Mouse (Mus musculus) spleen, postnatal 36 days (tissue): Measurements from ENCODE around the gene Mat2b.
"Not testable (repeated sequence)": the region's sequence is repeated elsewhere in the genome, so short reads cannot be mapped to it uniquely, and the experiment has no call there.

Source experiments
- DNase-seq, 2 experiments: peaks; one replicate each; pipeline ENCODE4 v3.0.0; 2022; ENCODE audit warnings: low spot score in 2 of 2, mixed read lengths in 1 of 2

Mat2b gene

DNA sequence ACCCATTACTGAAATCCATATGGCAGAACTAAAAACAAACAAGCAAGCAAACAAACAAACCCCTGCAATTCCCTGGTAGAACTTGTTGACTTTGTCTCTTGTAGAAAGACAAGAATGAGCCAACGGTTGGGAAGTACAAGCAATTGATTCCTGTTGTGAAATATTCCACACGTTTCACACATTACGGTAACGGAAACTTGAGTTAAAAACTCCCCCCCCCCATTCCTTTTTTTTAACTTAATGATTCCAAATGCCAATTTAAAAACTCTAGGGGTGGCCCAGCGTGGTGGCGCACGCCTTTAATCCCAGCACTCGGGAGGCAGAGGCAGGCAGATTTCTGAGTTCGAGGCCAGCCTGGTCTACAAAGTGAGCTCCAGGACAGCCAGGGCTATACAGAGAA, at the start of gene Mat2b:
TSS of gene Mat2b (minus strand) at position 101 of the 400 bp plus-strand sequence.
- DNase-seq = no peak

DNA sequence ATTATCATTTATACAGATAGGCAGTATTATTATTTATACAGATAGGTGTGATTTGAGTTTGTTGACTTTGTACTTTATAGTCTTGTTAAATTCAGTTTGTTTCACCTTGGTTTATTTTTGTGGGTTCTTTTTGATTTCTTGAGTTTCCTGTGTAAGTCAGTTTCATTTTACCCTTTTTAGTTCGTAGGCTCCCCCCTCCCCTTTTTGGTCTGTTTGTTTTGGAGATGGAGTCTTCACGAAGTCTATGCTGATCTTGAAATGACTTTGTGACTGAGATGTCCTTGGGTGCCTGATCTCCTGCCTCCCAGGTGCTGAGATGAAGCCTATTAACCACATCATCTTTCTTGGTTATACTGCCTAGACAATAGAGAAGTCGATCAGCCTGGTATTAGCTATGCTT, 49.3 kb upstream of the Mat2b start:
- no peak for DNase-seq

DNA sequence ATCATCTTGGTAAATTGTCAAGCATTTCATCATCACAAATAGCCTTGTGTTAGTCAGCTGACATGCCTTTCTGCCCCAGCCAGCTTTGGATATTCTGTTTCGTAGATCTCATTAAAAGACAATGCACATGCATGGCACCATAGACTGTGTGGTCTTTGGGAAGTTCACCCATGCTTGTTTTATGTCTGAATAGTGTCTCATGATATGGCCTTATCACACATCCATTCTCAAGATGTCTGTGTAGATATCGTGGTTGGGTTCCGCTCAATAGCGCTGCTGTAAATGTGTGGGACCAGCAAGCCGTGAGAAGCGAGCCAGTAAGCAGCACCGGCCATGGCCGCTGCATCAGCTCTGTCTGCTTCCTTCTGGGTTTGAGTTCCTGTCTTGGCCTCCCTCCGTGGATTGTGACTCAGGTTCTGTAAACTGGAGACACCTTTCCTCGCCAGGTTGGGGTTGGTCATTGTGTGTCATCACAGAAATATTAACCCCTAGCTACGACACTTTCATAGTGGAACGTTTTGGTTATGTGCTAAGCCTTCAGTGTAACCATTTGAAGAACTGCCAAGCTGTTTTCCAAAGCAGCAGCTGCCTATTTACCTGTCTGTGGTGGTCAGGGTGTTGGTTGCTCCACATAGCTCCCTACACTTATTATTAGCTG, 46.7 kb upstream of the Mat2b start:
- no peak for DNase-seq

DNA sequence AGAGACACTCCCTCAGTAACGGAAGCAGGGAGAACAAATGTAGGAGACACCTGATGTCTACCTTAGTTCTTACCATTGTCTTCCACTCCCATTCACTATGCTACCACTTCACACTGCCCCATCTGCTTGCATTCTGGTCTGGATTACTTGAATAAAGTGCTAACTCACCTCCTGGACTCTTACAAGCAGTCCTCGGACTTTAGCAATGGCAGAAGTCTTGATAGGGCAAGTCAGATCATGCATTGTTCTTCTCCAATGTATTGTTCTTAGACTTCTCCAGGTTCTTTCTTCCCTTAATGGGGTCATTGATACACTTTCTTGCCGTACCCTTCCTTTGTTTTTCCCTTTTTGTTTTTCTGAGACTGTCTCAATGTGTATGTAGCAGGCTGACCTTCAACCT, 42.4 kb upstream of the Mat2b start:
- DNase-seq = no peak

GRCm38 (mm10) chr11:40734251-40734752, 39.3 kb upstream of the Mat2b start:
- no peak for DNase-seq

DNA sequence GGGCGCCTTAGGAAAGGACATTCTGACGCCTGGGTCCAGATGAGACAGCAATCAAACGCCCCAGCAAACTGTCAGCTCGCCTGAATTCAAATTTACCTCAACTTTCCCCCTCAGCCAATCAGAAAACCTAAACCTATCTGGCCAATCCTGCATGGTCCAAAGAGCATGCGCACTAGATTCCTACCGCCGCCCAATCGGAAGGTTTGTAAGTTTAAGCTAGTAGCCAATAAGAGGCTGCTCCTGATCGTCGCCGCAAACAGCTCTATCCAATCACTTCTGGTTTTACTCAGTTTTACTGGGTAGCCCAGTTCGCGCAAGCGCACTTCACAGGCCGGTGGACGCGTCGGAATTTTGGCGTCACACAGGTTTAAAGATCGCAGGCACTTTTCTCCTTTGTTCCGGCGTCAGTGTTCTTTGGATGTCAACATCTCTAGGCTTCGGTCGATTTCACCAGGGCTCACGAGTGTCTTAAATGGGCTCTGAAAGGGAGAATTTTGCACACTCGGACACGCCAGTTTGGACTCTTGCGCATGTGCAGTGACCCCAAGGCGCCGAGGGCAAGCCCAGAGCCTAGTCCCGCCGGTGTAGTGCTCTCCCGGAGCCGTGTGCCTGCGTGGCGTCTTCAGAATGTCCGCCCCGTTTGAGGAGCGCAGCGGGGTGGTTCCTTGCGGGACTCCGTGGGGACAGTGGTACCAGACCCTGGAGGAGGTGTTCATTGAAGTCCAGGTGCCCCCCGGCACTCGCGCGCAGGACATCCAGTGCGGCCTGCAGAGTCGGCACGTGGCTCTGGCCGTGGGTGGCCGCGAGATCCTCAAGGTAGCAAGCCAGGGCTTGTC, 38.6 kb upstream of the Mat2b start, which contains the start of the genes Hmmr and Nudcd2:
TSS of gene Hmmr (minus strand) at position 84 of the 836 bp plus-strand sequence.
TSS of gene Nudcd2 (plus strand) at position 329 of the 836 bp plus-strand sequence.
- DNase-seq = peak; percentile 91 to 96

GRCm38 (mm10) chr11:40732997-40733338, 38.0 kb upstream of the Mat2b start:
- DNase-seq = no peak

DNA sequence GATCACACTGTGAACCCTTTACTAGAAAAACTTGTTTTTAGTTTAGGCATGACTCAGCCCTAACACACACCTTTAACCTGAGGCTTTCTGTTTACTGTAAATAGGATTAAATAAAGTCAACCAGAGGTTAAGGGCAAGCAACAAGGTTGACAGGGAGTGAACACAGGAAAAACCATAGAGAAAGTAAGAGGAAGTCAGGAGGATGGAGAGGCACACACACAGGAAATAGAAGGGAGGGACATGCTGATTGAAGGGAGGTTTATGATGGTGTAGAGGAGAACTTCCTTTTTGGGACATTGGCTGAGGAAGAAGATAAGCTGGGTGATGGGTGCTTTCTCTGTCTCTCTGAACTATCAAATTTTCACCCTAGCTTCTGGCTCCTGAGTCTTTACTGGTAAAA, 23.3 kb upstream of the Mat2b start:
- DNase-seq = no peak

- no peak for DNase-seq
Measured at GRCm38 (mm10) chr11:40715524-40715923, 20.5 kb upstream of the Mat2b start.

GRCm38 (mm10) chr11:40713858-40714257, 18.9 kb upstream of the Mat2b start:
- no peak for DNase-seq

DNA sequence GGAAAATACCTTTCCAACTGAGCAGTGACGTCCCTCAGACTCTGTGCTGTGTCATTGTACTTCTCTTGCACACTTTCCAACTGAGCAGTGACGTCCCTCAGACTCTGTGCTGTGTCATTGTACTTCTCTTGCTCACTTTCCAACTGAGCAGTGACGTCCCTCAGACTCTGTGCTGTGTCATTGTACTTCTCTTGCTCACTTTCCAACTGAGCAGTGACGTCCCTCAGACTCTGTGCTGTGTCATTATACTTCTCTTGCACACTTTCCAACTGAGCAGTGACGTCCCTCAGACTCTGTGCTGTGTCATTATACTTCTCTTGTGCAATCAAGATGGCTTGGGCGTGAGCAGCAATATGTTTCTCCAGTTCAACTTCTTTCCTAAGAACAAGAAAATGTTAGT, 14.9 kb upstream of the Mat2b start:
- not testable (repeated sequence) for DNase-seq

DNA sequence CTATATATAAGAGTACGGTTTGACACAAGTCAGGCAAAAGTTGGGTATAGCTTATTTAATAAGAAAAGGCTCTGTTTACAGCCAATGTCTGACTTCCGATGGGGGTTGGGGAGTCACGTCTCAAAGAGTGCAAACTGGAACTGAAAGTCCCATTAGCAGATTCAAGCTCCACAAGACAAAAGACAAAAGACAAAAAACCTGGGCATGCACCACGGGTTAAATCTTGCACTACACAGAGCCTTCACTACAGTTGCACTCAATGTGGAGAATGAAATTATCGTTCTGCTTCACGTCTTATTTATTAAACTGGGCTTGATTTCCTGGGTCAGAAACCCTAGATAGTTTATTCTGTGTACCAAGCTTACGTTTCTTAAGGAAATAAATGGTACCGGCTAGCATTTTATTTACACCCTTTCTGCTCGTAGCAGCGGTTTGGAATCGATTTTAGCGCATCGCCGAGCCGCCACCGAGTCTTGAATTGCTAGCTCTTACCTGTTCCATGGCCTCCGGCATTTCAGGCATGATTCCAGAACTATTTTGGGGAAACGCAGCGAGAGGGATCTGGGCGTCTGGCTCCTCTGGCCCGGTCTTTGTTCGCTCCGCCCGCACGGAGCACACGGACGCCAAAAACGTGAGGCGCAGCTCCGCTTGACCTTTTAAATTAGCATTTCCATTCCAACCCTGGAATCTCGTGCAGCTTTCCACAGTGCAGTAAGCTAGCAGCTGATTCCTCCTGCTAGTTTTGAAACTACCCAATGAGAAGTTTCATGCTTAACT, 504 bp downstream of the Mat2b start:
- DNase-seq = peak; percentile 77 to 86

- DNase-seq = peak; percentile 29 to 55
Measured at GRCm38 (mm10) chr11:40693366-40693951, 1.5 kb downstream of the Mat2b start.

DNA sequence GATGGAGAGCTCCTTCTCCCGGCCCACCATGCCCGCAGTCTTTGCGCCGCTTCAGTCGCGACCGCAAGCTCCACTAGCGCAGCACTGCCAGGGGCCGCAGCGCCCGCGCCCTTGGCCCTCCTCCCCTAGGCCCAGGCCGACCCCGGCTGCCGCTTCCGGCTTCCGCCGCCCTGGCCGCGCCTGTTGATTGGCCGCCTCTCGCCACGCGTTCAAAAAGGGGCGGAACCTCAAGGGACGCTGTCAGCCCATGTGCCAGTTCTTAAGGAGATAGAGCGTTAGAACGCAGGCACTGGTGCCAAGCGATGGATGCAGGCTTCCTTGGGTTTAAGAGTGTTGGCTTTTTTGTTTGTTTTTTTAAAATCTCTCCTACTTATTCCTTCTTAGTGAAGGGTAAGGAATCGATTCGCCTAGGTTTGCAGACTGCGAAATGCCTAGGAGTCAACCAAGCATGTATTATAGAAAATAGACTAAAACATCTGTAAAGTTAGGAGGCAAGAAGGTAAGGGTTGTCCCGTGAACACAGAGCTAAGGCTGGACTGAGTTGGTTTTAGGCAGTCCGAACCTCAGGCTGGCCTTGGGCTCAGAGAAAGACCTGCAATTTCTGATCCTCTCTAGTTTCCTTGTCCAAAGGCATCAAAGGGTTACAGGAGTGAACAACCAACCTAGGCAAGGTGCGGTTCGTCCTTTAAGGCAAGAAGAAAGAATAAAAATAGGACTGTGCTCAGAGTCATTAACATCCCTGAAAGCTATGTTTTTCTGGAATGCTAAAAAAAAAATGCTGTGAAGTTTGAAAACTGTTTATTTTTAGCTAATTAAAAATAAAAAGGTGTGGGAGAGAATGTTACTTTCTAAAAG, 2.3 kb downstream of the Mat2b start:
- peak; percentile 94 to 95 for DNase-seq

DNA sequence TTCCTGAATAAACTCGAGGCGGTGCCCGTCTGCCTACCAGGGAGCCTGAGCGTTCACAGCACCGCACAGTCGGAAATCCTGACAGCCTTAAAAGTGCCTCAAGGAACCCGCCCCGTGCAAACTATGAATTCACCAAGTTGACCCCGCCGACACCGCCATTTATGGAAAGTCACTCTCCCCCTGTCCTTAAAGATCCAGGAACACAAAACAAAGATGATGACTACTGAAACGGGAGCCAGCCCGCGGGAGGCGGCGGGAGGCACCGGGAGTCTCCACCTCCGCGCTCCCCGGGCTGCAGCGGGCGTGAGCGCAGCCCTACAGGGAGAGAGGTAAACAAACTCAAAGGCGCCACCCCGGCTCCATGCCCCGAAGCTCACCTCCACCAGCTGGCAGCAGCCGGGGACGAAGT, 2.9 kb downstream of the Mat2b start:
- no peak for DNase-seq

- DNase-seq = no peak
Measured at GRCm38 (mm10) chr11:40690444-40691127, 4.4 kb downstream of the Mat2b start.

DNA sequence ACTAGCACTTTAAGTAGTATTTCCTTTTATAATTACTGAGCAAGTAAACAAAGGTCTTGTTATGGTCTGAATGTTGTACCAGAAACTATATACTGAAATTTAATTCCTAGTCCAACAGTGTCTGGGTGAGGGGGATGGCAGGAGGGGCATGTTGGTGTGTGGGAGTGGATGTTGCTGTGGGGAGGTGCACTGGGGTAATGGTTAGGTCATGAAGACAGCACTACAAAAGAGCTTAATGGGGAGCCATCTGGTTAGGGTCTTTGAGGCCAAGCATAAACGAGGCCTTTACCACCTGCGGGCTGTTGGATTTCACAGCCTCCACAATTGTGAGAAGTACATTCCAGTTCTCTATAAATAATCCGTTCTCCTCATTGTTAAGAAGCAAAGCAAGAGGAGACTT, 11.7 kb downstream of the Mat2b start:
- DNase-seq = no peak

DNA sequence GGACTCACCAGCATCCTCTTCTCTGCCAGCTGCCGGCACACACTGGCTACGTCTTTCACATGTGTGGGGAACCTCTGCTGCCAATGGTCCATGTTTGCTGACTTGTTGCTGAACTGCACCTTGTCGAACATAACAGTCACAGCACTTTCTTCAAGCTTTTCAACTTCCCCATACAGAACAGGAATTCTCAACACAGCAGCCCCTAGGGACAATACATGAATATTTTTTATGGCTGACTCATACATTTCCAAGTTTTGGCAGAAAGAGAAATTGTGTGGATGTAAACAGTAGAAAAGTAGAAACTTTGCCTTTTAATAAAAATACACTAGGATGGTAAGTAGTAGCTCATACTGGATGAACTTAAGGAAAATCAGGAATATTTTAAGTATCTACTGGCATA, 12.5 kb downstream of the Mat2b start:
- DNase-seq = no peak

DNA sequence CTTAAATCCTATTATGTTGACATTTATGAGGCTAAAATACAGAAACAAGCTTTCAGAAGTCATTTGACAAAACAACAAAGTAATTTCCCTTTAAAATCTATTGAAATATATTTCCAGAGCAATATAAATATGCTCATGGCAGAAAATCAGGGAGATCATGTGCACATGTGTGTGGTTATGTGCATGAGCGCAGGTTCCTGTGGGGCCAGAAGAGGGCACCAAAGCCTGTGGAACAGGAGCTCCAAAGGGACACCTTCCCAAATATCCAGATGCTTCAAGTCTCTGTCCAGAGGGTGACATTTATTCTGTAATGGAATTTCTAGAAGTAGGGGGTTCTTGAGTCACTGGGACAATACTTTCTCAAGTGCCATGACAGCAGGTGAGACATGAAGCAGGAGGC, 17.8 kb downstream of the Mat2b start:
- no peak for DNase-seq

DNA sequence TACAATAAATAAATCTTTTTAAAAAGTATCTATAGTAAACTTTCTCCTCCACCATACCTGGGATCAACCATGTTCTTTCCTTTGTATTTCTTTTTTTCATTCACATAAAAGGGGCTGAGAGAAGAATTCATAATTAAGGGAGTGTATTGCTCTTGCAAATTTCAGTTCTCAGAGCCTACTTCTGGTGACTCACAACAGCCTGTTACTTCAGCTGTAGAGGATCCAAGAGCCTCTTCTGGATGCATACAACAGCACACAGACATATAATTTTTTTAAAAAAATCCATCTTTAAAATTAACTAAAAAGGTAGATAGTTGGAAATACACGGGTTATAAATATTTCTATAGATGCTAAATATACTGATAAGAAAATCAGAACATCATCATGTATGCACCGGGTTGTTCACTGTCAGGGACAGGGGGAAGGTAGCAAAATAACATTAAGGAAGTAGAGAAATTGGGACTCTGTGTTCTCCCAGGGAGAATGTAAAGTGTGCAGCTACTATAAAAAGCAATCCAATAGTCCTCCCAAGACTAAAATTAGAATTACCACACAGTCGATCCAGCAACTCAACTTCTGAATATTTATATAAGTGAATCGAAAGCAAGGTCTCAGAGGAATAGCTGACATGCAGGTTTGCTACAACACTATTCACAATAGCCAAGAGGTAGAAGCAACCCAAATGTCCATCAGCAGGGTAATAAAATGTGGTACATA, 19.8 kb downstream of the Mat2b start:
- DNase-seq = no peak
